Mouse (Mus musculus) ES-Bruce4 (cell line): ENCODE data around the gene Immt.

Experiments
- CTCF ChIP-seq: IDR thresholded peaks from one replicate; pipeline ENCODE4 v1.8.1; 2011; ENCODE audit warnings: low read depth, low read length
- EP300 ChIP-seq: IDR thresholded peaks from 2 replicates; pipeline ENCODE4 v1.6.1; 2011; ENCODE audit warnings: low read depth, low read length; ENCODE audit not compliant: insufficient read depth
- POLR2A ChIP-seq: IDR thresholded peaks from one replicate; pipeline ENCODE4 v1.8.1; 2011; ENCODE audit warnings: low read length; ENCODE audit not compliant: insufficient read depth

GRCm38 (mm10) chr6:71909384-71909783 is 78.3 kb downstream of the Immt start:
- TF ChIP-seq EP300 (no peak), CTCF (no peak), POLR2A (no peak)
